8 mouse cellular contexts compared by ENCODE assay signal in genomic region chr6:56832407-56832796, GRCm38 (mm10). TPM values are rescaled to one million over a fixed set of nuclear protein-coding genes. Genes with fewer than 3 reads are reported as not detected.
A peak's percentile ranks its signal among the peaks of the same experiment; 100 is the strongest.
DNase-seq lines count a peak whose midpoint lies in the region; ATAC-seq and TF ChIP-seq lines count a peak whose summit lies in the region.

No protein-coding gene starts in this region.

- no peaks in the 10 kb centered on the region; the same call in 1 of the 2 replicates for H3K4me1 ChIP-seq in forebrain, postnatal 0 days (ENCODE audit: insufficient read depth)
- peaks cover 13% of the 10 kb centered on the region for H3K4me1 ChIP-seq in limb, embryonic 15.5 days

- peak; percentile 66 for DNase-seq in embryo, embryonic 10 days (ENCODE audit: low spot score)
- no peak for DNase-seq in embryo, embryonic 9.5 days (ENCODE audit: extremely low spot score)
- peak; percentile 10 for DNase-seq in MN1 (ENCODE audit: low spot score)
- peak; percentile 7 for DNase-seq in forebrain, postnatal 0 days
- peak; percentile 34 for DNase-seq in retina, embryonic 14.5 days (ENCODE audit: low spot score)
- no peak for DNase-seq in layer of hippocampus, adult 18-20 months (ENCODE audit: low spot score in 2 of 2)
- DNase-seq in spleen, adult 12 weeks (ENCODE audit: low spot score) = no peak

- no peaks in the 10 kb centered on the region for H3K27me3 ChIP-seq in forebrain, postnatal 0 days (ENCODE audit: insufficient read depth, low read length)
- H3K27me3 ChIP-seq in limb, embryonic 15.5 days = no peaks in the 10 kb centered on the region

- peak overlapping the region; percentile 57 for H3K9ac ChIP-seq in forebrain, postnatal 0 days
- peak overlapping the region; percentile 82 for H3K9ac ChIP-seq in limb, embryonic 15.5 days

- no peak overlapping the region for H3K27ac ChIP-seq in forebrain, postnatal 0 days (ENCODE audit: low read depth, low read length)
- peak overlapping the region; percentile 93 for H3K27ac ChIP-seq in limb, embryonic 15.5 days

- no peaks in the 10 kb centered on the region for H3K36me3 ChIP-seq in forebrain, postnatal 0 days (ENCODE audit: insufficient read depth)
- peaks cover 14% of the 10 kb centered on the region for H3K36me3 ChIP-seq in limb, embryonic 15.5 days

- 0 out of 2 replicates have a peak, but pooled peaks have one; percentile 15 for ATAC-seq in forebrain, postnatal 0 days
- no peak; the same call in 1 of the 2 replicates for ATAC-seq in limb, embryonic 15.5 days (ENCODE audit: insufficient number of reproducible peaks, low FRiP score, low TSS enrichment, low read depth)

- no peak for TF ChIP-seq CTCF in forebrain, postnatal 0 days (IDR thresholded peaks at IDR 0.05; ENCODE audit: low read depth)

- H3K9me3 ChIP-seq in forebrain, postnatal 0 days (ENCODE audit: low read length) = no peaks in the 10 kb centered on the region
- H3K9me3 ChIP-seq in limb, embryonic 15.5 days = no peaks in the 10 kb centered on the region

- peak overlapping the region; percentile 59 for H3K4me3 ChIP-seq in forebrain, postnatal 0 days (ENCODE audit: low read depth, low read length)
- H3K4me3 ChIP-seq in limb, embryonic 15.5 days = peak overlapping the region; percentile 75

- H3K4me2 ChIP-seq in forebrain, postnatal 0 days (ENCODE audit: low read depth) = peak overlapping the region; percentile 86
- peak overlapping the region; percentile 57 for H3K4me2 ChIP-seq in limb, embryonic 15.5 days

- 9% methylated on average over 15 of the region's 15 CpGs for WGBS in forebrain, postnatal 0 days
- 2% methylated on average over 15 of the region's 15 CpGs for WGBS in limb, embryonic 15.5 days

RNA-seq across cellular contexts. Expression of gene Fkbp9, which starts 0.5 kb away (rescaled TPM):
- total RNA-seq in forebrain, postnatal 0 days (2014; rRNA removed) = 41.4 and 47.8 TPM in 2 replicates
- 31.4 and 33.8 TPM in 2 replicates for polyA plus RNA-seq in forebrain, postnatal 0 days (2015; fragmentation: Nextera tagmentation; extraction: Ambion mirVana)
- 234 and 259 TPM in 2 replicates for polyA plus RNA-seq in limb, embryonic 15.5 days (2015; fragmentation: Nextera tagmentation; extraction: Ambion mirVana)
- 10 to 100 TPM; 30.2 to 30.5 TPM for total RNA-seq in layer of hippocampus, adult 18-20 months (2021)

RNA-seq across cellular contexts. Expression of gene Kbtbd2, which starts 34.8 kb away (rescaled TPM):
- 49.1 and 57.1 TPM in 2 replicates for total RNA-seq in forebrain, postnatal 0 days (2014; rRNA removed)
- 14.5 and 18.7 TPM in 2 replicates for polyA plus RNA-seq in forebrain, postnatal 0 days (2015; fragmentation: Nextera tagmentation; extraction: Ambion mirVana)
- polyA plus RNA-seq in limb, embryonic 15.5 days (2015; fragmentation: Nextera tagmentation; extraction: Ambion mirVana) = 23.2 and 25.5 TPM in 2 replicates
- total RNA-seq in layer of hippocampus, adult 18-20 months (2021) = 10 to 100 TPM; 52.9 to 55.2 TPM

Comparison
In these comparisons a context has a peak if more than half of its experiments do, and no peak if none do; other contexts are left out.
1. DNase-seq: peak in embryo, embryonic 10 days (single experiment), MN1 (single experiment), forebrain, postnatal 0 days (single experiment) and retina, embryonic 14.5 days (single experiment); none in embryo, embryonic 9.5 days (single experiment), layer of hippocampus, adult 18-20 months (0 of 2) and spleen, adult 12 weeks (single experiment).